Mouse (Mus musculus) olfactory bulb, adult 2 months (tissue): ENCODE measurements around the gene Itpkc.

Experiments used
- CTCF ChIP-seq: fragments of 200-500 bp; IDR thresholded peaks from 2 replicates; pipeline ENCODE4 v1.5.1; 2012; ENCODE audit warnings: low read depth, mild to moderate bottlenecking, low read length, moderate library complexity; ENCODE audit not compliant: insufficient read depth
- POLR2A ChIP-seq: fragments of 200-500 bp; IDR thresholded peaks from 2 replicates; pipeline ENCODE4 v1.6.1; 2012; ENCODE audit warnings: mild to moderate bottlenecking, low read depth, low read length, moderate library complexity; ENCODE audit not compliant: insufficient read depth

- no peak for TF ChIP-seq POLR2A
- no peak for TF ChIP-seq CTCF
Measured at GRCm38 (mm10) chr7:27238568-27238967, 10.1 kb upstream of the Itpkc start.
